Mouse (Mus musculus) frontal cortex, postnatal 25 days (tissue): ENCODE measurements at regions not wholly inside any gene's neighbourhood (a gene's known extent, or its start where the extent isn't known, plus 50 kb on each side); places are given as distances from the start of the nearest gene placed in this dataset.

ENCODE experiments used
- DNase-seq, 2 experiments: peaks; one replicate each; pipeline ENCODE4 v3.0.0; 2022; ENCODE audit warnings: low spot score in 2 of 2

DNA sequence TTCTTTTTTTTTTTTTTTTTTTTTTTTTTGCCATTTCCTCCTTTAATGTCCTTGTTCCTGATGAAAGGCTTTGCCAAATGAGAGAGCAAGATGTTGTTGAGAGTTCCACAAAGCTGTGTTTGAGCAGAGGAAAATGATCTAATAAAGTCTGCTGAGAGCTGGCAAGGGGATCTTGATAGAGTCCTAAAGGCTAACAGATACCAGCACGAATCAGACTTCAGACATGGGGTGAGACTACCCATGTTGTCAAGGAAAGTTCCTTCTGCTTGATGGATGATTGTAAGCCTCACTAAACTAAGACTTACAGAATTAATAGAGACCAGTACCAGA lies 665.2 kb upstream of the Fam92a start:
- no peak for DNase-seq

DNA sequence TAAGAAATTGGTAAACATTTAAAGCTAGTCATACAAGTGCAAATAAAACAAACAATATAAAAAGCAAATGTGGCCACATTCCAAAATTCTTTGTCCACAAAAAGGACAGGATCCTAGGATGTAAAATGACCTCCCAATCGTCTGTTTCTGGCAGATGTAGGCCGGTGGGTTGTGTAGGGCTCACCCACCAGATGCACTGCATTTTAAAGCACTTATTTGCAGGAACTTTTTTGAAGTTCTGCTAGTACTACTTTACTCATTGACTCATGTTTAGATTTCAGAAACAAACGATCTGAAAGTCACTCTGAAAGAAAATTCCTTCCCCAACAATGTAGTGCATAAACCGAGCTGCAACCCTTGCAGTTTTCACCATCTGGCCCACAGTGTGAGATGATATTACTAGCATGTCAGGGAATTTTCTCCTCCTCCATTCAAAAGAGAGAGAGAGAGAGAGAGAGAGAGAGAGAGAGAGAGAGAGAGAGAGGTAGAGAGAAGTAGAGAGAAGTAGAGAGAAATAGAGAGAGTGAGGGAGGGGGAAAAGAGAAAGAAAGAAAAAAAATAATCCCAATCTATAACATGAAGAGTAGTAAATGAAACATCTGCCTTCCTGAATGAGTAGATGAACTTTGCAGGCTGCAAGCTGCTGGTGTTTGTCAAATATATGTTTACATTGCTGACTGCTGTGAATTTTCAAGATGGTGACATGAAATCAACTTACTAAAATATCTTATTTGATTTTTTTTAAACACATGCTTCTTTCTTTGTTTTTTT lies 664.7 kb upstream of the Fam92a start:
- DNase-seq, result no peak

DNA sequence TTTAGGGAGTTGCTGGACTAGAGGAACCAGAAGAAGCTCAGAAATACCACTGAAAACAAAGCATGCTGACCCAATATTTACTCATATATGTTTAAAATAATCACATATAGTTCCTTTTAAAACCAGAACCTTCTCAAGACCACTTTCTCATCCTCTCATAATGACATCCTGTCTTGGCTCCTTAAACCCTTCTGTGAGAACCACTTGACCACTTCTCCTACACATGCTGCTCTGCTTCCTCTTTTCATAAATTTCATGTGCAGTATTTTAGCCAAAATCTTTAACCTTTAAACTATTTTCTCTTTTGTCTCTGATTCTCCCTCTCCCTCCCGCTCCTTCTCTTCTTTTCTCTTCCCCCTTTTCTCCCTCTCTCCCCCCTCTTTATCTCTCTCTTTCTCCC lies 654.6 kb upstream of the Fam92a start:
- DNase-seq, result no peak

DNA sequence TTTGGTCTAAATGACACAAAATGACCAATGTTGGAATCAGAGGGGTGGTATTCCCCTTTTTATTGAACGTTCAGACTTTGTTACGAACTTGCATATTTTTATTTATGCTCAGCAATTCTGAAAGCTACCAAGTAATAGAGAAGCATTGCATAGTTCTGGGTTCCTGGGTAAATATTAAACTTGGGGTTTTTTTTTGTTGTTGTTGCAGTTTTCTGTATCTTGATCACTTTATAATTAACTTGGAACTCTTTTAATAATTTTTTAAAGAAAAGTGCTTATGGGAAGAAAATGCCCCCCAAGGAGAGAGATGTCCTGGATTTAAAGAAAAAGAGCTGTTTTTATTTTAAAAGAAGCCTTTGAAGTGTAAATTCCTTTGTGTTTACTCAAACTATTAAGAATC lies 642.4 kb upstream of the Fam92a start:
- no peak for DNase-seq

DNA sequence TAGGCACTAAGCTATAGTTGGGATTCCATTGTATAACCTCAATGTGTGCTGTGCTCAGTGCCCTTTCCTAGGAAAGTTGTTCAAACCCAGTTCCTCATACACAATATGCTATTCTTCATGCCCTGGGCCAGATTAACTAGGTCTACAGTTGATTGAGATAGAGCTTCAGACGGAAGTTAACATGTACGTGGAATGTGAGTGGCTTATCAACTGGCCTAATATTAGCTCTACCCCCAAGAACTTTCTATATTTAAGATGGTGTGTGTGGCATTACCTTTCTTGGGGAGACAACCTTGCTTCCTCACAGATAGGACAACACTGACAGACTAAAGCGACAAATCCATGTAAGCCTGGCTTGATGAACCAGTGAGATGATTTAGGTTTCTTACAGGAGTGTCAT lies 629.4 kb upstream of the Fam92a start:
- no peak for DNase-seq

DNA sequence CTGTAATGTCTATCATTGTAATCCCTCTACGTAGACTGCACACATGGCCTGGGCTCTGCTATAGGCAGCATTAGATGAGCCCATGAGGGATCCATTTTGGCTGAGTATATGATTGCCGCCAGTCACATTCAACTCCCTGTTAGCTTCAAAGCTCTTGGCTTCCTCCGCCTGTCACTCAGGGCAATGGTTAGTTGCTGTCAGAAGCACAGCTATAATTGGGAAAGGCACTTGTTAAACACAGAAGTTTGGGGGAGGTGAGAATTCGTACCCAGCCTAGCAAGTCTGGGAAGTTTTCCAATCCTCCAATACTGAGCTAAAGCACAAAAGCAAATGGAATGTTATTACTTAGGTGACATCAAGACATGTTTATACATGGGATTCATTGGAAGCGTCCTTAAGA lies 627.7 kb upstream of the Fam92a start:
- DNase-seq, result peak in 1 of 2 experiments; percentile 23

DNA sequence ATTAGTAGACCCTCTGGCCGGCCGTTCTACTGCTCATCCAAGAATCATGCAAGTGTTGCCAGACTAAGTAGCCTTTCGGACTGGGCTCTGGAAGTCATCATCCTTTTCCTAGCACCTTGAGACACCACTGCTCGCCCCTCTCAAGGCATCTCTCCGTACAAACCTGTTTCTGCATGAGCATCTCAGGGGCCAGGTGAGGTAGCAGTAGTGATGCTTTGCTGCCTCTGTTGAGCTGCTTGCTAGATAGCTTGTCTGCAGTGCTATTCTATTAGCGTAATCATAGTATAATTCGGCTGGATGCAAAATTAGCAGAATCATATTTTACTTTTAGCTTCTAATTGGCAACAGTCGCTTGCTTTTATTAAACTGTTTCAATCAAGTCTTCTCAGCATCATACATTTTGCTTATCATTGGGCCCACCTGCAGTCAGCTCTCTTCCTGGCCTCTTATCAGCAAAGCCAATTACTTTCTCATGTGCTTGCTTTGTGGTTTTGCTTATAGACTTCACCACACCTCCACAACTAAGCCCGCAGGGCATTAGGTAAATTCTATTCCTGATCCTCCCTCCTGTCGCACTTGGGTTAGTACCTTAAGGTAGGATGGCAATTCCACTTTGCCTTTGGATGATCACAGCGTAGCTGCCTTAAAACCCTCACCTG lies 621.1 kb upstream of the Fam92a start:
- no peak for DNase-seq

DNA sequence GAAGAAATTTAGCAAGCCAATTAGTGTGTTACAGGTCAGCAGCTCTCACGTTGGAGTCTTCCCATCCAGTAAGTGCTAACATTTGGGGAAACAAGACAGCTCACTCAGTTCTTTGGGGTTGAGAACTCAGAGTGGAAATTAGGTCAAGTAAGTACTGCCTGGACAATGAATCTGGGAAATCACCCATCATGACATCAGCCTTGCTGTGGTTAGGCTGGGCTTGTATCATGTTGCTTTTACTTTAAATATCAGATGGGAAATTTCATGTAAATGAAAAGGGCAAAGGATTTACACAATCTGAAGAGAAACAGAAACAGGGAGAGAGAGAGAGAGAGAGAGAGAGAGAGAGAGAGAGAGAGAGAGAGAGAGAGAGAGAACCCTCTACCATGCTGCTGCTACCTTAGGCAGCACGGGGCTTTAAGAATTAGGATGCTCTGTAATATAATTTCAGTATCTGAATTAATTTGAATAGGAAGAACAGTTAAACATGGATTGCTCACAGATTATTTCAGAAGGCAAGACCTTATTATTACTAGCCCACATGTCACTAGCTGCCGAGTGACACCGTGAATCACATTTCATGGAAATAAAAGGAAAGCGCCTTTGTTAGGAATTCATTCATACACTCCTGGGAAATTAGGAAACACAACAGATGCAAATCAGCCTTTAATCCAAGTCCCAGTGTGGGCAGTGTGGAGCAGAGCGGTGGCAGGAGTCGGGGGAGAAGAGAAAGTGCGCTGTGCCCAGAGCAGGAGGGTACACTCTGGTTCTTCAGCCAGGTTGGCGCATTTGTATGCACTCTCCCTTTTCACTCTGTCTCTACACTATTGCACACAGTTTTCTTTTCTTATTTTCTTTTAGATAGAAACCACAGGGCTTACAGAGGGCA lies 620.2 kb upstream of the Fam92a start:
- DNase-seq, result no peak

DNA sequence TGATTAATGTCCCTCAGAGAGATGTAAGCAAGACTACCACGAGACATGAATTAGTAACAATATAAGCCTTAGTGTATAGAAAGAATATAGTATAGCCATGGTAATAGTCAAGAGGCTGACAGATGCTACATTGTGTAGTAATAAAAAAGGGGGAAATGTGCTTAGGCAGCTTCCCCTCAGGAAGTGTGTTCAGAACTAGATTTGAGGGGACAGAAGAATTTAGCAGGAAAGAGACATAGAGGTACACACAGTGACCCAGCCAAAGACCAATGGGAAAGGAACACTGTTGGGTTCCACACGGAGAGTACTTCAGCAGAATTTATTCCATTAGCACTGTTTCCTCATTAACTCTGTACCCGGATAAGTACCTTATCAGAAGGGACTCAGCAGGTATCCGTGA lies 614.0 kb upstream of the Fam92a start:
- DNase-seq, result no peak

DNA sequence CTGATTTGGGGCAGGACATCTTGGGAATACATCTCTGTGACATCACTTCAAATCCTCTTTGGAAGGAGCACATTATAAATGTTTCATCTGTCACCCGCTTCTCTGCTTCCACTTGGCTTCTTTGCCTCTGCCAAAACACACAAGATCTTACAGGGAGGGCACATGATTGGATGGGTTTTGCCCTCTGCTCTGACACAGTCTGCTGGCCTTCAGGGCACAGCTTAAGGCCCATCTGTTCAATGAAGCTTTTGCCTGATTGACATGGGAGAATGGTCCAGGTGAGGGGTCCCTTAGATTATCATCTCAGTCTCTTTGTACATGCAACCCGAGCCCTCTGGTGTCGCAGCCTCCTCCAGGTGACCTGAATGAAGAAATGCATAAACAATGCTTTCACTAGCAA lies 612.7 kb upstream of the Fam92a start:
- no peak for DNase-seq

DNA sequence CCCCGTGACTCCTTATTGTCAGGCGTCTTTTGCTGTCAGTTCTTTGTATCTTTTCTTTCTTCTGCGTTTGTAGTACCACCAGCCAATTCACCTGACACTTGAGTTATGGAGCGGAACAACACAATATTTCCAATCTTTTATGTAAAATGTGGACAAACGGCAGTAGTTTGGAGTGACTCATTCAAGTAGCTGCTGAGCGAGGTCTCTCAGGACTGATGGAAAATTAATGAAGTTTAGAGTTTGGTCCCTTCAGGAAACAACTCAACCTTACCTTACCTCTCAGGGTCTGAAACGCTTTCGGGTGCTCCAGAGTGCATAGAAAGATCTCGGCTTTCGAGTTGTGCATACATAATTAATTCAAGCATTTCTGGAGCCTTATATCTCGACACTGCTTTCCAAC lies 612.3 kb upstream of the Fam92a start:
- DNase-seq, result no peak

DNA sequence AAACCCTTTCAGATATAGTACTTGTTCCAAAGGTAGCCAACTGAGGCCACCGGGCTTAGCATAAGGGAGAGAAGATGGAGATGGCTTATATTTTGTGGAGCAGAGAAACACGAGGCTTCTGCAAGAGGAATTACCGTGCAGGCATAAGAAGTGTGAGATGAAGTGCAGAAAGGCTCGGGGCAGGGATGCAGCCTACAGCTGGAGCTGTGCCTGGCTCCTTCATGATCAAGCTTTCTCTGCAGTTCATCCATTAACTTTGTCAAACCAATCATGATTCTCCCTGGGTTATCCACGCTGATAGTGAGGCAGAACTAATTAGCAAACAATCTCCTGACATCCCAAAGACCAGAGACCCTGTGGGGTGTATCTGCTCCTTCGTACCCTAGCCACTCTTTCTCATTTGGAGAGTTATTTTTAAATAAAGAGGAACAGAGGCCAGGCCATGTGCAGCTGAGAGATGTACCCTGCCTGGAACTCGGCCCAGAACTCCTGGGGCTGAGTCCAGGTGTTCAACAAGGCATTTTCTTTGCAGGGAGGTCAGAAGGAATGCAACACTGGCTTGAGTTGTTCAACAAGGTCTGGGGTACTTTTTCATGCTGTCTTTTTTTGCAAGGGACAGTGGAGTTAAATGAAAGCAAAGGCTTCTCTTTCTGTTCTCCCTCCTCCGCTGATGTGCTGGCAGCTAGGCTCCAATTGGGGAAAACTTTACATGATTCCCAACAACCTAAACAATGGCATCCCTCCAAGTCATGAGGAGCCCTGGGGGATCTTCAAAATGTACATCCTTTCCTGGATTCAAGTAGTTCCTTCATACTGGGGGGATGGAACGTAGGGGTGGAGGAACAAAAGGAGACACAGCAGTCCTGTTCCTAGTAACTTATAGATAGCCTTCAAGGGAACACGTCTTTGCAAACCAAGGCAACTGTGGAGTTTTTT lies 610.4 kb upstream of the Fam92a start:
- DNase-seq, result no peak

DNA sequence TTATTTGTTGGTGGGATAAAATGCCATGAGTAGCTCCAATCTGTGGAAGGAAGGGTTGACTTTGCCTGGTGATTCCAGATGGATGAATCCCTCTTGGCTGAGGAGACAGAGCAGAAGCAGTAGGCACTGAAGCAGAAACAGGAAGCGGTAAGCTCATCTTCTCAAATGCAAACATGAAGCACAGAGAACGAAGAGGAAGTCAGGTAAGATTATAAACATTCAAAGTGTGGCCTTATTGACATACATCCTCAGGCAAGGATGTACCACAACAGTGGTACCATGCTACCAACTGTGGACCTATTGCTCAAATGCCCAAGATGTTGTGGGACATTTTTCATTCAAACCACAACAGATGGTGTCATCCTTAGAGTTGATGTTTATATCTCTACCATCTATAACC lies 608.4 kb upstream of the Fam92a start:
- DNase-seq, result no peak

DNA sequence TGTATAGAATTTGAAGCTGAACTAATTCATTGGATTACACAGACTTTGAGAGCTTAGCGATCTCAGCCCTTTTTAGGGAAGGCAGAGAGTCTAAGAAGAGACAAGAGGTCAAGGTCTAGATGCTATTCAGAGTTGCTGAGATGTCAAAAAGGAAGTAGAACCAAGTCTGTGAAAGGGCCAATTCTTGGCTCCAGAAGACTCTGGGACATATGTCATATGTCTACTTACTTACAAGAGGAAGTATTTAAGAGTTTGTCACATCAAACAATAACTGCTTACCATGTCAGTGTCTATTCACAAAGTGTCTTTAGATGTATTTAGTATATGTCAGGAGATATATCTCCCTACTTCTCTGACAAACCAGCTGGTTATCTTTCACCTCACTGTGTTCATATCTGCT lies 607.4 kb upstream of the Fam92a start:
- no peak for DNase-seq

DNA sequence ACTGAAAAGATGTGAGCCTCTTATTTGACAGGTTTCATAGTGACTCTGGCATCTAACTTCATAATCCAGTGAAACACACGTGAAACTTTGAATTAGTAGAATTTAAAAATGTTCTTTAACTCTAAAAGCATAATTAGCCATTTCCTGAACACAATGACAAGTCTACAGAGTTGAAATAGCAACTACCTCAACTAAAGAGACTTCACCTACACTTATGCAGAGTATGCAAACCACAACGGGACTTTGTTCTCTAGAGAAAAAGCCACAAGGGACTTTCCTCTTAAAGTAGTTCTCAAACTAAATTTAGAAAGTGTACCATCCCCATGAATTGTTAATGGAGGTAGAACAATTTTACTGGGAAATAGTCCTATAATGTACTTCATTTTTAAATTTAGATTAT lies 606.3 kb upstream of the Fam92a start:
- no peak for DNase-seq

DNA sequence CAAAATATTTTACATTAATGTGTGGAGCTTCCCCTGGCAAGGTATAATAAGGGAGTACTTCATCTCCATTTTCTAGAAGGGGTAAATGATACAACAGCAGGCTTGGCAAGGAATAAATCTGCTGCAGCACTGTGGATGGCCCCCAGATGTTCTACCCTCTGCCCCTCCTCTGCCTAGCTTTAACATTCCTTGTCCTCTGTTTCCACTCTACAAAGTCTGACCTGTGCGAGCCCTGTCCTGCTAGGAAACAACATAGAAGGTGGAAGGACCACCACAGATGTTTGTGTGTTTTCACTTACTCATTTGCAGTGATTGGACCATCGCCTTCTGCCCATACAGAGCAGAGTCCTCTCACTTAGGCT lies 604.4 kb upstream of the Fam92a start:
- DNase-seq, result no peak

DNA sequence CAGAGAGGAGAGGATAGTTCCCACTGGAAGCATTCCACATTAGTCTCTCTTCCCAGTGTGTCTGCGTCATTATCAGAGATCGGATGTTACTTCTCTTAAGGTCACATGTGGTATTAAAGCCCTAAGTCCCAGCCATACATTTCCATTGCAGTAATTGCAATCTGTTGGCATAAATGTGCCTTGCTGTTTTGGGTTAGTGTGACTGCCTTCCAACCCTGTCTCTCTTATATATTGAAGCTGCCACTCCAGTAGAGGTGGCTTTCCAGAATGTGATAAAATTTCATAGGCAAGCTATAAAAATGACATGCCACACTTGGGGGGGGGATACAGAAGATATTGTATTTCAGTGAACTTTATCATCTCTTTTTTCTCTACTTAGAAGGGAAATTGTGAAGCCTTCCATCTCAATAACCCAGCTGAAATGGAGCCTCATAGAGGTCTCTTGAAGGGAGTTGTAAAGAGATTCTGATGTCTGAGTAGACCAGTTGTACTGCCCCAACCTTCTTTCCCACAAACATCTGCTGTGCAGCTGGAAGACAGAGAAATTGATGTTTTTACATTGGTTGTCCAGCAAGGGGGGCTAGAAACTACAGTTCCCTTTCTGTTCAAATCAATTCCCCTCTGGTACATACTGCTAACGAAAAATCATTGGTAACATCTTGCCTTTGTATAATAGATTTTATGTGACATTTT lies 603.9 kb upstream of the Fam92a start:
- no peak for DNase-seq

DNA sequence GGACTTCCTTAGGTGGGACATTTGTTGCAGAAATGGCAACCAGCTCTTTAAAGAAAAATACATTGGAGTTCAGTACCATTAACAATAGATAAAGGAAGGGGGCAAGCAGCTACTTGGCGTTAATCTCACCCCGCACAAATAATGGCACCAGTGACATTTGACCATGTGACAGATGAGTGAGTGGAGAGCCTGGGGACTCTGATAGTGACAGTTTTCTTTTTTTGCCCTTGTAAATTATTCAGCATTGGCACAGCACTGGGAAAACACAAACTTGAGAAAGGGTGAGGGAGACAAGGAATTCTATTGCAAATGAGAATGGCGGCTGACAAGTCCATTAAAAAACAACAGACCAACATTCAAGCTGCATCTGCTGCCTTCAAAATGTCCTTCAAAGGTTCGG lies 603.3 kb upstream of the Fam92a start:
- DNase-seq, result no peak

DNA sequence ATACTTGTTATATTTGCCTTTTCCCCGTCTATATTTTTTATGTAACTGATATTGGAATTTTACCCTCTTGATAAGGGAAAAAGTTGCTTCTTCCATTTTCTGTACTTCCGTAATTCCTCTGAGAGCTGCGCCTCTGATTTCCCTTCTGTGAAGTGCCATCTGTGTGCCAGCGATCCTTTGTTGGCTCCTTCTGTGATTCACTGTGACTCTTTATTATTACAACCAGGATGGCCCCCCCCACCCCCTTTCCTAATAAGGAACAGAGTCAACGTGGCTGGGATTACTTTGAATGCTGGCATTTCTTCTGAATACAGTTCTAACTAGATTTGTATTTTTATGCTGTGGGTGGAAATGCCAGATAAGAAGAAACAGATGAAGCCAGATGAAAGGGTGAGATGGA lies 602.9 kb upstream of the Fam92a start:
- no peak for DNase-seq

DNA sequence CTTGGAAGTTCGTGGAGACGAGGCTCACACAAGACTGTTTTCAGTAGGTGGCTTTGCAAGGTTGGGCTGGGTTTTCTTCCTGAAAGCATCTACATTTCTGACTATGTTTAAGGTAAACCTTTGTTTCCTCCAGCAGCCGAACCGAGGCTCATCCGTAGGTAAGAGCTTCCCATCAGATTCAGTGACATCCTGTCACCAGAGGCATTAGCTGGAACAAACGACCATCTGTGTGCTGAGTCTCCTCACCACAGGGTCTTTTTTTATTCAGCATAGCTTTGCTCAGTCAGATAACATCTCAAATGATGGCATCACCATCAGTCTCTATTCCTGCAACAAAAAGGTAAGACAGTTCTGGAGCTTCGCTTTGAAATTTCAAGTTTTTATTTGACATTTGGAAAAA lies 601.4 kb upstream of the Fam92a start:
- DNase-seq, result no peak

DNA sequence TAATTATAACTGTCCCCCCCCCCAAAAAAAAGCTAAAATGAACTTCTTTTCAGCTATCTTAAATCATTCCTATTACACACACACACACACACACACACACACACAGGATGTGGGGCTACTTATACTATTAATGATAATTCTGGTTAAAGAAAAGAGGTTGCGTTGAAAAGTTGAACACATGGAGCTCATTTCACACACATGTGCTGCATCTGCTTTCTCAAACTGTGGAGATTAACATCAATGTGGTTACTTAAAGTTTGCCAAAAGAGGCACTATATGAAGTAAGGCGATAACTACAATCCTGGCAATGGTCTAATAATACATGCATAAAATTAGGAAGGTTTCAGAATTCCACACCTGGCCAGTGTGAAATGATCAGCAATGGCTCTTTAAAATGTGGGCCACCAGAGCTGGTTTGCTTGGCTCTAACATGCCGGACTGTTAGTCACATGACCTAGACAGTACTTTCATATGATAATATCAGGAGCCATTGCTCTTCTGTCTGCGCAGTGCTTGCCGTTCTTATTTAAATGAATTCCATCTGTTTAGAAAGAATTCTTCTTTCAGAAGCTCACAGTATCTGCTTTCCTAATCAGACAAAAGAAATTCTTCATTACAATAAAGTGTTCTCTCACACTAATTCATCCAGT lies 598.4 kb upstream of the Fam92a start:
- DNase-seq, result no peak
